Mouse (Mus musculus) intestine, embryonic 15.5 days (tissue): ENCODE results near the gene Prkaa2. TPM values are rescaled to one million over a fixed set of nuclear protein-coding genes. Genes with fewer than 3 reads are reported as not detected.

Experiments
- ATAC-seq: fragments of 200-750 bp; cut with Nextera tagmentation; 2 replicates; pipeline ENCODE4 v1.8.0; 2017; ENCODE audit warnings: moderate TSS enrichment, moderate library complexity
- H3K27ac ChIP-seq: fragments of 300-500 bp; sonication (generic); 2 replicates; pipeline ENCODE4 v1.5.1; 2015; ENCODE audit warnings: mild to moderate bottlenecking, inconsistent platforms
- H3K27me3 ChIP-seq: fragments of 300-500 bp; sonication (generic); replicated peaks from 2 replicates; pipeline ENCODE4 v1.6.1; 2015; ENCODE audit warnings: inconsistent platforms
- H3K36me3 ChIP-seq: fragments of 300-500 bp; sonication (generic); 2 replicates; pipeline ENCODE4 v1.6.1; 2015; ENCODE audit warnings: inconsistent platforms
- H3K4me1 ChIP-seq: fragments of 300-500 bp; sonication (generic); replicated peaks from 2 replicates; pipeline ENCODE4 v1.6.1; 2015; ENCODE audit warnings: inconsistent platforms
- H3K4me2 ChIP-seq: fragments of 300-500 bp; sonication (generic); replicated peaks from 2 replicates; pipeline ENCODE4 v1.6.1; 2015; ENCODE audit warnings: mild to moderate bottlenecking, inconsistent platforms
- H3K4me3 ChIP-seq: fragments of 300-500 bp; sonication (generic); replicated peaks from 2 replicates; pipeline ENCODE4 v1.5.1; 2015; ENCODE audit warnings: inconsistent platforms
- H3K9ac ChIP-seq: fragments of 300-500 bp; sonication (generic); 2 replicates; pipeline ENCODE4 v1.6.1; 2015; ENCODE audit warnings: inconsistent platforms
- H3K9me3 ChIP-seq: fragments of 300-500 bp; sonication (generic); 2 replicates; pipeline ENCODE4 v1.6.1; 2016; ENCODE audit warnings: inconsistent platforms
- WGBS: fragments of 180-500 bp; shearing (Covaris S2); methylation state at CpG from one replicate; pipeline ENCODE4 v1.1.7; 2015; 5-methylcytosine and 5-hydroxymethylcytosine counted together
- polyA plus RNA-seq: library from polyadenylated mRNA; unstranded; fragments of >200 nt; fragmentation: Nextera tagmentation; extraction: Ambion mirVana; gene quantifications from 2 replicates; pipeline ENCODE4 v1.2.1, GENCODE M21; 2015

Prkaa2 gene
- polyA plus RNA-seq, 1 experiment from 2014 or later = 4.6 TPM

DNA sequence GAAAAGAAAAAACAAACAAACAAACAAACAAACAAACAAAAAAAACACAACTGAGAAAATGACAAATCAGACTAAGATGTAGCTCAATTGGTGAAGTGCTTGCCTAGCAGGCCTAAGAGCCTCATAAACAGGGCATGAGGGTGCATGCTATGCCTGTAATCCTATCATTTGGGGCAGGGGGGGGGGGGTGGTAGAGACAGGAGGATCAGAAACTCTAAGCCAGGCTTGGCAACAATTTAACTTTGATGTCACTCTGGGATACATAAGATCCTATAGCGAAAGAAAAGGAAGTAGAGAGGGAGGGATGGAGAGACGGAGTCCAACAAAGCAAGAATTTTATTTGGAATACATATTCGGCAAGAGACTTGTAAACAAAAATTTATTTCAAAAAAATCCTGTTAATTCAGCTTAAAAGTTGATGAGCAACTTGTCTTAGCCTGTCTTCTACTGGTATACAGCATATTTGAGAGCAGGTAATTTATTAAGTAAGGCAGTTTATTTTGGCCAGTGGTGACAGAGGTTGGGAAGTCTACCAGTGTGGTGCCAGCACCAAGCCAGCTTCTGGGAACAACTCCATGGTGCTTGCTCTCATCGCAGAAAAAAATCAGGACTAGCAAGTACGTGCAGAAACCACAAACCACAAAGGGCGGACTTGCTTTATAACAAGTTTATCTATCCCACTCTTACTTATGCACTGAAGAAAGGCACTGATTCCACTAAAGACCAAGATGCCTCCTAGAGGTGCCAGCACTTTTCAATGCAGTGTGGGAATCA lies 5.4 kb downstream of the Prkaa2 start:
- no peak for ATAC-seq
- Histone ChIP-seq H3K27me3 (0 out of 2 replicates have a peak, but pooled peaks cover 5% of the 10 kb centered on the region), H3K4me3 (no peak overlapping the region), H3K9ac (no peak overlapping the region), H3K9me3 (no peaks in the 10 kb centered on the region), H3K4me2 (no peak overlapping the region), H3K36me3 (no peaks in the 10 kb centered on the region), H3K4me1 (peaks cover 5% of the 10 kb centered on the region), H3K27ac (no peak overlapping the region)
- 88% methylated on average over 6 of the region's 6 CpGs for WGBS

DNA sequence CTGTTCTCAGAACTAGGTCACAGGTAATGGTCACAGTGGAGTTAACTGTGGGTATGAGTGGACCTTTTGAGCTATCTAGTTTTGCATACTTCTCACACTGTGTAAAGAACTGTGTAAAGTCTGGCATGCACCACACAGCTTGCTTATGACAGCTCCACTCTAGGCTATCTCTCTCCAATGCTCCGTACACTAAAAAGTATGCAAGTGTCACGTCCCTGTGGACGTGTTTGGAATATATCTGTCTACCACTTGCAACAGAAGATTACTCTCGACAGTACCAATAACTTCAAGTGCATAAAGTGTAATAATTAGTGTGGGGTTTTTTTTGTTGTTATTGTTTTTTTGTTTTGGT lies 8.4 kb downstream of the Prkaa2 start:
- WGBS = 58% methylated on average over 4 of the region's 4 CpGs

DNA sequence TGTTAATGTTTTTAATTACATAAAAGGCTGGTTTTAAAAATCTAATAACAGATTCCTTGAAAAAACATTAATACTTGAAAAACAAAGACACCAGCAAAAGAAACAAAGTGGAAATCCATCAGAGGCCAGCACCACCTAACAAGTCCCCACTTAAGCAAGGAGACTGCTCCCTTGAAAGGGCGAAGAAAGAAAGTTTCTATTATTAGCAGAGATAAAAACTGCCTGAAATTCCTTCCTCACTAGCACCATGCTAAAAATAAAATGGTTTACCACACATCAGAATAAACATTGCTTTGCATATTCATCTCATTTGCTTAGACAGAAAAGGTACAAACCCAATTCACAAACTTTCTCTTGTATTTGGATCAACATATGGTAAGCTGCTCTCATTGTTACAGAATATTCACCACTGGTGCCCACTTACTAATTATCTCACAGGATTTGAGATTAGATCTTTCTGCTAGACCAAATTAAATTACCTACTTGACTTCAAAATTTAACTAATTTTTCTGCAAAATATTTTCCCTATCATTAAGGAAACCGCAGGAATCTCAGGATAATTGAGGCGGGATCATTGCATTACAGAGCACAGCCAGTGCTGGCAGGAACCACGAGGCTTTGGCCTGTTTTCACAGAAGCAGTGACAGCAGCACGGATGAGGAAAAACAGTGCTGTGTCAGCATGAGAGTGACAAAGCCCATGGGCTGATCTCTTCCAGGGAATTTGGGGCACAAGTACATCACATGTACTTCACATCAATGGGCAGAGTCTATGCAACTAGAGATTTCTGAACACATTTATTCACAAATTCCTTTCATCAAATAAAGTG lies 9.0 kb downstream of the Prkaa2 start:
- Histone ChIP-seq H3K27me3 (no peaks in the 10 kb centered on the region), H3K4me3 (no peak overlapping the region), H3K9ac (no peak overlapping the region), H3K27ac (no peak overlapping the region), H3K36me3 (no peaks in the 10 kb centered on the region), H3K4me2 (no peak overlapping the region), H3K4me1 (no peaks in the 10 kb centered on the region), H3K9me3 (no peaks in the 10 kb centered on the region)
- WGBS = 45% methylated on average over 5 of the region's 5 CpGs
- no peak for ATAC-seq

More for the DNA sequence above, 8.4 kb downstream of the Prkaa2 start:
- H3K4me1 ChIP-seq = no peaks in the 10 kb centered on the region
- H3K4me3 ChIP-seq = no peak overlapping the region
- no peaks in the 10 kb centered on the region for H3K9me3 ChIP-seq
- H3K27me3 ChIP-seq = no peaks in the 10 kb centered on the region
- no peak overlapping the region for H3K9ac ChIP-seq
- ATAC-seq = no peak
- no peaks in the 10 kb centered on the region for H3K36me3 ChIP-seq
- no peak overlapping the region for H3K4me2 ChIP-seq
- H3K27ac ChIP-seq = no peak overlapping the region

DNA sequence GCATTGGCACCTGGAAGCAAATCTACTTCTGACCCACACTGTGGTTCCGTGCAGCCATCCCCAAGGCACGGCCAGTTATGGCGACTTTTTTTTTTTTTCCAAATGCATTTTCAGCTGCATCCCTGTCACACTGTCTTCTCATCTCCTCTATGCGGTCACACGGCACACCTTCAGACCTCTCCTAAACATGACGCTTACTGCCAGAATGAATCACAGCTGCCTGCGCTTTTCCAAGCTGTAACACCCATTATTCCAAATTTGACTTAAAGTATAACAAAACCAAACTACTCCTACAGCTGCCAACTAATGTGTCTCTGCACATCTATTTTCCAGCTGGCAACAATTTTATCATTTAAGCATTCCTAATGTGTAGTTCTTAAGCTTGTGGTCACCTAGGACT lies 11.0 kb downstream of the Prkaa2 start:
- Histone ChIP-seq H3K4me1 (no peaks in the 10 kb centered on the region), H3K27ac (no peak overlapping the region), H3K4me3 (no peak overlapping the region), H3K9me3 (no peaks in the 10 kb centered on the region), H3K4me2 (no peak overlapping the region), H3K36me3 (no peaks in the 10 kb centered on the region), H3K9ac (no peak overlapping the region), H3K27me3 (no peaks in the 10 kb centered on the region)
- ATAC-seq = no peak
- 86% methylated on average over 7 of the region's 7 CpGs for WGBS

DNA sequence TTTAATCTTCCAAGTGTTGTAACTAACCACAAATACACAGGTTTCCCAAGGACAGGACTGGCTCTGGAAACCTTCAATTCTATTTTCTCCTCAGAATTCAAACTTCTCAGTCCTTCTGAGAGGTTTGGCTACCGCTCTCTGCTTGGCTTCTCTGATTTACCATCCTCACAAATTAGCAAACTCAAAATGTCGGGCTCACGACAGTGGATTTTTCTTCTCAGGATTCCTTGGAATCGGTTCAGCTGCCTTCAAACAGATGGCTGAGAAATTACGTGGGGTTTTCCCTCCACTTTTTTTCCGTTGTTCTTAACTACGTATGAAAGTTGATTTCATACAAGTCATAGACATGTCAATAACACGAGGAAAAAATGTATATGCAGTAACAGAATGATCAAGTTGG lies 11.5 kb downstream of the Prkaa2 start:
- Histone ChIP-seq H3K4me2 (no peak overlapping the region), H3K4me3 (no peak overlapping the region), H3K27me3 (no peaks in the 10 kb centered on the region), H3K9me3 (no peaks in the 10 kb centered on the region), H3K4me1 (no peaks in the 10 kb centered on the region), H3K27ac (no peak overlapping the region), H3K36me3 (no peaks in the 10 kb centered on the region), H3K9ac (no peak overlapping the region)
- no peak for ATAC-seq
- WGBS = 64% methylated on average over 8 of the region's 8 CpGs

DNA sequence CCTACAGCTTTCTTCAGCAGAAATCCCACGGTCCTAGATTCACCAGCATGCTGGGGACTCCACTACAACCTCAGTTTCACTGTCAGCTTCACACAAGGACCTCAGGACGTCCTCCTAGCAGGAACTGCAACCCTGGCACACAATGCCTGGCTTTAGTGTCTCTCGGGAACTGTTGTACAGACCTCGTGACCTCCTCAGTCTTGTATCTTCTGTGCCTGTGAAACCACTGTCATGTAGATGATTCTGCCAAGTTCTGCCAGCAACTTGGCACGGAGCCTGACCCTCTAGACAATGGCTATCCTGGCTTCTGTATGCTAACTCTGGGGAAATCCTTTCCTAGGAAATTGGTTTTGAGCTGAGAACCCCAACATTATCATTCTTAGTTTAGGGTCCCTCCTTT lies 14.4 kb downstream of the Prkaa2 start:
- no peak for ATAC-seq
- H3K4me1 ChIP-seq = no peaks in the 10 kb centered on the region
- H3K27ac ChIP-seq = no peak overlapping the region
- no peaks in the 10 kb centered on the region for H3K9me3 ChIP-seq
- H3K27me3 ChIP-seq = no peaks in the 10 kb centered on the region
- 75% methylated on average over 5 of the region's 5 CpGs for WGBS
- H3K4me3 ChIP-seq = no peak overlapping the region
- H3K9ac ChIP-seq = no peak overlapping the region
- no peaks in the 10 kb centered on the region for H3K36me3 ChIP-seq
- H3K4me2 ChIP-seq = no peak overlapping the region

DNA sequence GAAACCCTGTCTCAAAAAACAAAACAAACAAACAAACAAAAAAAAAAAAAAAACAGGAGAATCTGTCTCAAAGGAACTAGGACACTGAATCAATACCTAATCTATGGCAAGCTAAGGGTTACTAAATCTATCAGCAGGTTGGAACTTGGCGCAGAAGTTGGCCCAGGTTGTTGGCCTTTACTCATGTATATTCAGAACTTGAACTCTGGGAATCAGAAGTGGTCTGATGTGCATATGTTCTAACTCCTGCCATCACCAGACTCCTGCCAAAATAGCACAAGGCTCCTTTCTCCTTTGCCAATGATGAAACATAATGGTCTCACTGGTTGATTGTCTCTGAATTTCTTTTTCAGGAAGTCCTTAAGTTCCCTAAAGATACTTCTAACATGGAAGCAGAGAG lies 15.7 kb downstream of the Prkaa2 start:
- H3K4me2 ChIP-seq = no peak overlapping the region
- no peak overlapping the region for H3K4me3 ChIP-seq
- no peak for ATAC-seq
- no peaks in the 10 kb centered on the region for H3K36me3 ChIP-seq
- H3K9me3 ChIP-seq = no peaks in the 10 kb centered on the region
- WGBS = 97% methylated on average over 1 of the region's 1 CpGs
- no peak overlapping the region for H3K9ac ChIP-seq
- H3K27me3 ChIP-seq = no peaks in the 10 kb centered on the region
- H3K27ac ChIP-seq = no peak overlapping the region
- H3K4me1 ChIP-seq = no peaks in the 10 kb centered on the region

DNA sequence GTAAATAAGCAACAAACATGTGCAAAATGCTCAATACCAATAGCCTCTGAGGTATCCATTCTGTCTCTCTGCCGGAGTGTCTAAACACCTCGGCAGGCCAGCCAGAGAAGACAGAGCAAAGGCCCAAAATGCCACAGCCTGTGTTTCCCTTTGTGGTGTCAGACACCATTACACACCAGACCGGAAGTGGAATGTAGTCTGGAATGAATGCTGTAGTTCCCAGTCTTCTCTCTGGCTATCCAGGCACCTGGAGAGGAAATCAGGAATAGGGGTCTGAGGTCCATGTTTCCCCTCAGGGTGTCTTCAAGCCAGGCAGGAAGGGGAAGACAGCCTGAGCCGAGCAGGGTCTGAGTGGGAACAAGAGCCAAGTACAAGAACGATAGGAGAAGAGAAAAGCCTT lies 19.3 kb downstream of the Prkaa2 start:
- 82% methylated on average over 5 of the region's 5 CpGs for WGBS
- Histone ChIP-seq H3K4me1 (no peaks in the 10 kb centered on the region), H3K4me3 (no peak overlapping the region), H3K4me2 (no peak overlapping the region), H3K36me3 (no peaks in the 10 kb centered on the region), H3K27me3 (no peaks in the 10 kb centered on the region), H3K9me3 (no peaks in the 10 kb centered on the region), H3K27ac (no peak overlapping the region), H3K9ac (no peak overlapping the region)
- ATAC-seq = no peak

DNA sequence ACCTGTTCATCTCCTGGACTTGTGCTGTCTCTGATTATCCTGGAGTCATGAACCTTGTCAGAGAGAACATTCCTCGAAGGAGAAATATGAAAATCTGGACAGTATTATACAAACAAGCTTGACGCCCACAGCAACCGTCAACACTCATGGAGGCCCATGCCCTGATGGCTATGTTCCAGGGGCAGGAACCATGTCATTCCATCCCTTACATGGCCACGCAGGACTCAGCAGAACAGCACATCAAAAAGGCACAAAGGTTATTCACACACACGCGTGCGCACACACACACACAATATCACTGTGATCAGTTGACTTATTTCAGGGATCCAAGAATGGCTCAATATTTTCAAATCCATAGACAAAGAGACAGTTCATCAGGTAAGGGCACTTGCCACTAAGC lies 20.3 kb downstream of the Prkaa2 start:
- H3K36me3 ChIP-seq = no peaks in the 10 kb centered on the region
- H3K27me3 ChIP-seq = no peaks in the 10 kb centered on the region
- H3K9me3 ChIP-seq = no peaks in the 10 kb centered on the region
- H3K4me3 ChIP-seq = no peak overlapping the region
- H3K4me1 ChIP-seq = no peaks in the 10 kb centered on the region
- H3K27ac ChIP-seq = no peak overlapping the region
- no peak for ATAC-seq
- H3K4me2 ChIP-seq = no peak overlapping the region
- 88% methylated on average over 7 of the region's 7 CpGs for WGBS
- H3K9ac ChIP-seq = no peak overlapping the region

DNA sequence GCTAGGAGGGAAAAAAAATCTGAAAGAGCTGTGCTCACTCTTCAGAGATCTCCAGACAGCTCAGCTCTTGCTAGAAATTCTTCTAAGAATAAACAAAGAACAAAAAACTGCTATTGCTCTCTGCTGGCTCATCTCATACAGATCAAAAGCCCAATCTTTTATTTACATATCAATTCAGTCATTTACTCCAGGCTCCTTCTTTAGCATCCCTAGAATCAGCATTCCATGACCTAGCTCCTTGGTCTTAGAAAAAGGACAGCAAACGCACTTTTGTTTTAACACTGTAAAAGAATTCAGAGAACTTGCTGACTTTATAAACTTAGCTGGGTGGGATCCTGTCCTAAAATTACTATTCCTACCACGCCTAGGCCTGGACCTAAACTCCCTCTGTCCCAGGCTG lies 21.0 kb downstream of the Prkaa2 start:
- H3K9ac ChIP-seq = no peak overlapping the region
- ATAC-seq = no peak
- no peaks in the 10 kb centered on the region for H3K9me3 ChIP-seq
- H3K4me1 ChIP-seq = no peaks in the 10 kb centered on the region
- no peaks in the 10 kb centered on the region for H3K27me3 ChIP-seq
- no peak overlapping the region for H3K4me3 ChIP-seq
- H3K36me3 ChIP-seq = no peaks in the 10 kb centered on the region
- no peak overlapping the region for H3K4me2 ChIP-seq
- 65% methylated on average over 2 of the region's 2 CpGs for WGBS
- H3K27ac ChIP-seq = no peak overlapping the region

DNA sequence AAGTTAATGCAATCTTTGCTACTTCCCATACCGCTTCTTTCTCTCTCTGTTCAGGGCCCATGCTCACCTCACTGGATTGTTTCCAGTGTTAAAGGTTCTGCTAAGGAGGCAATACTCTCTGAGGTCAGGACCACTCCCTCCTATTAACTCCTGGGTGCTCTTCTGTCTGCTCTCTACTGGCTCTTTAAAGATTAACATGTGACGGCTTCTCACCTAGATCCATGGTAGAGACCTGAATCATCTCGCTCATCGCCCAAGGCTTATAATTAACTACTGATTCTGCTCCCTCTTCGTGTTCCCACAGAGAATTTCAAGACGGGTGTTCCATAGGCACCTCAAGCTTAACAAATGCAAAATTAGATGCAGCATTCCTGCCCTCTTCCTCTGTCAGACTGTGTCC lies 33.5 kb downstream of the Prkaa2 start:
- H3K27ac ChIP-seq = no peak overlapping the region
- ATAC-seq = peak; percentile 56; the same call in 1 of the 2 replicates
- no peak overlapping the region for H3K9ac ChIP-seq
- WGBS = 77% methylated on average over 6 of the region's 6 CpGs
- no peak overlapping the region for H3K4me2 ChIP-seq
- no peak overlapping the region for H3K4me3 ChIP-seq
- no peaks in the 10 kb centered on the region for H3K4me1 ChIP-seq
- no peaks in the 10 kb centered on the region for H3K36me3 ChIP-seq
- H3K9me3 ChIP-seq = no peaks in the 10 kb centered on the region
- H3K27me3 ChIP-seq = no peaks in the 10 kb centered on the region

DNA sequence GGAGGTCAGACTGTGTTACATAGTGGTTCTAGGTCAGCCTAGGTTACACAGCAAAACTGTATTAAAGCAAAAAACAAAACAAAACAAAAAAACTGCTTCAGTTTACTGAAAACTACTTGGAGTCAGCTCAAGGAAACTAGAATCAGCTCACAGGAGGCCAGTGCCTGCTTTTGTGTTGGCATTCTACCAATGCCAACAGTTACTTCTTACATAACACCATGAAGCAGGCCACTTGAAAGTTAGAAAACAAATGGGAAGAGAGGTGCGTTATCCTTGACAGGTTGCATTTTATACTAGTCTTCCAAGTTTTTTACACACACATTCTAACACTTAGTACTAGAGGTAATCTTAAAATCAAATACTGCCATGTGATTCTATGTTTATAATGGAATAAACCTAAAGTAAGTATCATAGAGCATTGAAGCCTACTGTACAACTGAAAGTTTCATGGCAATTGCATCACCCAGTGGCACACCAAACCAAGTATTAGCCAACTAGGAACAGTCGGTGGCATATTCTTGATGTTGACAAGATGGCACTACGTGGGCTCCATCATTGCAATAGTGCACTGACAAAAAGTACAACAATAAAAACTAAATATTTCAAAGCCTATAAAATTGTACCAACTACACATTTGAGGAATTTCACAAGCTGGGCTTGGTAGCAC lies 37.8 kb downstream of the Prkaa2 start:
- Histone ChIP-seq H3K4me1 (no peaks in the 10 kb centered on the region), H3K9ac (no peak overlapping the region), H3K4me3 (no peak overlapping the region), H3K9me3 (no peaks in the 10 kb centered on the region), H3K36me3 (no peaks in the 10 kb centered on the region), H3K27me3 (no peaks in the 10 kb centered on the region), H3K27ac (no peak overlapping the region), H3K4me2 (no peak overlapping the region)
- 92% methylated on average over 3 of the region's 3 CpGs for WGBS
- ATAC-seq = no peak
